Mouse (Mus musculus) CH12F3 (cell line): ENCODE results near the gene Kpna4.

Source experiments
- in situ Hi-C: fragments of 300-500 bp; cut with MboI; formaldehyde crosslinking; loops from 2 replicates; pipeline ENCODE4 v1.14.3; 2020; ENCODE audit warnings: low sequenced_read_pairs

Gene Kpna4

GRCm38 (mm10) chr3:69017181-69017580, 109.7 kb downstream of the Kpna4 start:
- in situ Hi-C loops = no loop called here
